Mouse (Mus musculus): ENCODE data around the gene Anapc2. TPM values are rescaled to one million over a fixed set of nuclear protein-coding genes. Genes with fewer than 3 reads are reported as not detected.

The Anapc2 gene
- polyA plus RNA-seq, 1 experiment = 89.4 TPM

GRCm38 (mm10) chr2:25242101-25242506 is 30.2 kb upstream of the Anapc2 start, which contains the start of the genes Rnf208 and Cysrt1:
Rnf208 (plus strand) TSS chr2:25242255.
Cysrt1 (minus strand) TSS chr2:25242452.
- H3K27me3 ChIP-seq (ENCODE audit: control insufficient read depth, insufficient read depth, insufficient read length) = peaks cover 24% of the 10 kb centered on the region
- H3K79me3 ChIP-seq (ENCODE audit: low read depth) = no peaks in the 10 kb centered on the region
- H3K36me3 ChIP-seq (ENCODE audit: control insufficient read depth, insufficient read depth) = peaks cover 5% of the 10 kb centered on the region
- H3K4me3 ChIP-seq (ENCODE audit: insufficient read depth, poor library complexity, severe bottlenecking) = no peak within 1 kb of the TSS
- TF ChIP-seq CEBPB (IDR thresholded peaks at IDR 0.05; ENCODE audit: low read depth) = no peak
- TF ChIP-seq FOSL1 (IDR thresholded peaks at IDR 0.05; ENCODE audit: insufficient read depth, low read length, poor library complexity, severe bottlenecking) = no peak
- no peak for TF ChIP-seq USF1 (IDR thresholded peaks at IDR 0.05; ENCODE audit: low read depth)
- TF ChIP-seq MAX (IDR thresholded peaks at IDR 0.05) = no peak
- TF ChIP-seq MYOG (IDR thresholded peaks at IDR 0.05; ENCODE audit: control insufficient read depth, extremely low read depth, insufficient read length) = no peak
- no peak for TF ChIP-seq CTCF (IDR thresholded peaks at IDR 0.05; ENCODE audit: control insufficient read depth, insufficient read depth, insufficient read length)
- no peak for TF ChIP-seq MYOD1 (IDR thresholded peaks at IDR 0.05; ENCODE audit: control insufficient read depth, insufficient read length, low read depth)
- H3ac ChIP-seq (ENCODE audit: control insufficient read depth, insufficient read length, low read depth) = no peak within 1 kb of the TSS
- no peaks in the 10 kb centered on the region for H3K79me2 ChIP-seq (ENCODE audit: control insufficient read depth, insufficient read depth)

- no peak for TF ChIP-seq CTCF (IDR thresholded peaks at IDR 0.05; ENCODE audit: control insufficient read depth, insufficient read depth, insufficient read length)
- no peak for TF ChIP-seq MAX (IDR thresholded peaks at IDR 0.05)
- TF ChIP-seq USF1 (IDR thresholded peaks at IDR 0.05; ENCODE audit: low read depth) = no peak
- TF ChIP-seq FOSL1 (IDR thresholded peaks at IDR 0.05; ENCODE audit: insufficient read depth, low read length, poor library complexity, severe bottlenecking) = no peak
- TF ChIP-seq MYOG (IDR thresholded peaks at IDR 0.05; ENCODE audit: control insufficient read depth, extremely low read depth, insufficient read length) = no peak
- no peak for TF ChIP-seq MYOD1 (IDR thresholded peaks at IDR 0.05; ENCODE audit: control insufficient read depth, insufficient read length, low read depth)
- TF ChIP-seq CEBPB (IDR thresholded peaks at IDR 0.05; ENCODE audit: low read depth) = no peak
- H3ac ChIP-seq (ENCODE audit: control insufficient read depth, insufficient read length, low read depth) = no peak overlapping the region
- no peak overlapping the region for H3K4me3 ChIP-seq (ENCODE audit: insufficient read depth, poor library complexity, severe bottlenecking)
Observed at GRCm38 (mm10) chr2:25243342-25243741, 28.9 kb upstream of the Anapc2 start.

GRCm38 (mm10) chr2:25244144-25244543 is 28.1 kb upstream of the Anapc2 start:
- H3K79me3 ChIP-seq (ENCODE audit: low read depth) = no peaks in the 10 kb centered on the region
- H3K36me3 ChIP-seq (ENCODE audit: control insufficient read depth, insufficient read depth) = peaks cover 17% of the 10 kb centered on the region
- no peaks in the 10 kb centered on the region for H3K79me2 ChIP-seq (ENCODE audit: control insufficient read depth, insufficient read depth)
- H3K4me3 ChIP-seq (ENCODE audit: insufficient read depth, poor library complexity, severe bottlenecking) = no peak overlapping the region
- no peak for TF ChIP-seq CTCF (IDR thresholded peaks at IDR 0.05; ENCODE audit: control insufficient read depth, insufficient read depth, insufficient read length)
- TF ChIP-seq MAX (IDR thresholded peaks at IDR 0.05) = no peak
- TF ChIP-seq USF1 (IDR thresholded peaks at IDR 0.05; ENCODE audit: low read depth) = no peak
- TF ChIP-seq MYOG (IDR thresholded peaks at IDR 0.05; ENCODE audit: control insufficient read depth, extremely low read depth, insufficient read length) = no peak
- no peak for TF ChIP-seq CEBPB (IDR thresholded peaks at IDR 0.05; ENCODE audit: low read depth)
- no peak for TF ChIP-seq FOSL1 (IDR thresholded peaks at IDR 0.05; ENCODE audit: insufficient read depth, low read length, poor library complexity, severe bottlenecking)
- TF ChIP-seq MYOD1 (IDR thresholded peaks at IDR 0.05; ENCODE audit: control insufficient read depth, insufficient read length, low read depth) = no peak
- peaks cover 21% of the 10 kb centered on the region for H3K27me3 ChIP-seq (ENCODE audit: control insufficient read depth, insufficient read depth, insufficient read length)
- H3ac ChIP-seq (ENCODE audit: control insufficient read depth, insufficient read length, low read depth) = no peak overlapping the region

More at GRCm38 (mm10) chr2:25243342-25243741, 28.9 kb upstream of the Anapc2 start:
- H3K79me3 ChIP-seq (ENCODE audit: low read depth) = no peaks in the 10 kb centered on the region
- H3K79me2 ChIP-seq (ENCODE audit: control insufficient read depth, insufficient read depth) = no peaks in the 10 kb centered on the region
- peaks cover 24% of the 10 kb centered on the region for H3K27me3 ChIP-seq (ENCODE audit: control insufficient read depth, insufficient read depth, insufficient read length)
- H3K36me3 ChIP-seq (ENCODE audit: control insufficient read depth, insufficient read depth) = peaks cover 11% of the 10 kb centered on the region

GRCm38 (mm10) chr2:25246183-25247072 is 25.9 kb upstream of the Anapc2 start, which contains the start of gene AL732309.1:
AL732309.1 (minus strand) TSS chr2:25246863.
- Histone ChIP-seq H3ac (ENCODE audit: control insufficient read depth, insufficient read length, low read depth) (no peak within 1 kb of the TSS), H3K79me2 (ENCODE audit: control insufficient read depth, insufficient read depth) (no peaks in the 10 kb centered on the region), H3K4me3 (ENCODE audit: insufficient read depth, poor library complexity, severe bottlenecking) (no peak within 1 kb of the TSS), H3K79me3 (ENCODE audit: low read depth) (no peaks in the 10 kb centered on the region), H3K36me3 (ENCODE audit: control insufficient read depth, insufficient read depth) (peaks cover 39% of the 10 kb centered on the region), H3K27me3 (ENCODE audit: control insufficient read depth, insufficient read depth, insufficient read length) (peaks cover 19% of the 10 kb centered on the region)
- TF ChIP-seq MYOG (IDR thresholded peaks at IDR 0.05; ENCODE audit: control insufficient read depth, extremely low read depth, insufficient read length) = no peak
- no peak for TF ChIP-seq CEBPB (IDR thresholded peaks at IDR 0.05; ENCODE audit: low read depth)
- TF ChIP-seq MAX (IDR thresholded peaks at IDR 0.05) = no peak
- TF ChIP-seq FOSL1 (IDR thresholded peaks at IDR 0.05; ENCODE audit: insufficient read depth, low read length, poor library complexity, severe bottlenecking) = no peak
- TF ChIP-seq MYOD1 (IDR thresholded peaks at IDR 0.05; ENCODE audit: control insufficient read depth, insufficient read length, low read depth) = no peak
- TF ChIP-seq CTCF (IDR thresholded peaks at IDR 0.05; ENCODE audit: control insufficient read depth, insufficient read depth, insufficient read length) = no peak
- no peak for TF ChIP-seq USF1 (IDR thresholded peaks at IDR 0.05; ENCODE audit: low read depth)

GRCm38 (mm10) chr2:25252331-25252730 is 19.9 kb upstream of the Anapc2 start:
- H3K79me3 ChIP-seq (ENCODE audit: low read depth) = peaks cover 18% of the 10 kb centered on the region
- no peak overlapping the region for H3ac ChIP-seq (ENCODE audit: control insufficient read depth, insufficient read length, low read depth)
- peaks cover 31% of the 10 kb centered on the region for H3K79me2 ChIP-seq (ENCODE audit: control insufficient read depth, insufficient read depth)
- peaks cover 47% of the 10 kb centered on the region for H3K36me3 ChIP-seq (ENCODE audit: control insufficient read depth, insufficient read depth)
- no peak overlapping the region for H3K4me3 ChIP-seq (ENCODE audit: insufficient read depth, poor library complexity, severe bottlenecking)
- H3K27me3 ChIP-seq (ENCODE audit: control insufficient read depth, insufficient read depth, insufficient read length) = no peaks in the 10 kb centered on the region
- TF ChIP-seq MYOD1 (IDR thresholded peaks at IDR 0.05; ENCODE audit: control insufficient read depth, insufficient read length, low read depth) (no peak), CTCF (IDR thresholded peaks at IDR 0.05; ENCODE audit: control insufficient read depth, insufficient read depth, insufficient read length) (peak; percentile 3)
